Mouse (Mus musculus): ENCODE measurements at regions not wholly inside any gene's neighbourhood (a gene's known extent, or its start where the extent isn't known, plus 50 kb on each side); places are given as distances from the start of the nearest gene placed in this dataset.

- no peaks in the 10 kb centered on the region for H3K27me3 ChIP-seq (ENCODE audit: control insufficient read depth, insufficient read depth, low read length)
- no peaks in the 10 kb centered on the region for H3K4me1 ChIP-seq (ENCODE audit: control insufficient read depth, insufficient read depth, low read length)
- no peak overlapping the region for H3K4me2 ChIP-seq (replicated peaks; ENCODE audit: low read depth, low read length, severe bottlenecking)
- WGBS = 89% methylated on average over 3 of the region's 3 CpGs
- ATAC-seq (ENCODE audit: low FRiP score, low read depth) (no peak), DNase-seq (ENCODE audit: low spot score) (no peak)
- H3K9ac ChIP-seq (ENCODE audit: low read depth, low read length, severe bottlenecking) = no peak overlapping the region
- no peak for TF ChIP-seq POLR2A (IDR thresholded peaks at IDR 0.05; ENCODE audit: borderline replicate concordance, extremely low read depth, insufficient read depth, insufficient read length)
- H3K9me3 ChIP-seq (ENCODE audit: control insufficient read depth, low read length) = no peaks in the 10 kb centered on the region
- no peak overlapping the region for H3K4me3 ChIP-seq (replicated peaks; ENCODE audit: low read length)
- no peaks in the 10 kb centered on the region for H3K36me3 ChIP-seq (ENCODE audit: control insufficient read depth, insufficient read depth, low read length)
- H3K27ac ChIP-seq (replicated peaks; ENCODE audit: low read depth, low read length) = no peak overlapping the region
These were observed 89.1 kb downstream of the 9330182O14Rik start for GRCm38 (mm10) chr15:40223272-40223671.

- no peaks in the 10 kb centered on the region for H3K9me3 ChIP-seq (ENCODE audit: control insufficient read depth, low read length)
- DNase-seq (ENCODE audit: low spot score) (no peak), ATAC-seq (ENCODE audit: low FRiP score, low read depth) (no peak)
- H3K27ac ChIP-seq (replicated peaks; ENCODE audit: low read depth, low read length) = no peak overlapping the region
- H3K36me3 ChIP-seq (ENCODE audit: control insufficient read depth, insufficient read depth, low read length) = no peaks in the 10 kb centered on the region
- H3K9ac ChIP-seq (ENCODE audit: low read depth, low read length, severe bottlenecking) = no peak overlapping the region
- H3K4me1 ChIP-seq (ENCODE audit: control insufficient read depth, insufficient read depth, low read length) = no peaks in the 10 kb centered on the region
- TF ChIP-seq POLR2A (IDR thresholded peaks at IDR 0.05; ENCODE audit: borderline replicate concordance, extremely low read depth, insufficient read depth, insufficient read length) = no peak
- no peak overlapping the region for H3K4me2 ChIP-seq (replicated peaks; ENCODE audit: low read depth, low read length, severe bottlenecking)
- H3K27me3 ChIP-seq (ENCODE audit: control insufficient read depth, insufficient read depth, low read length) = no peaks in the 10 kb centered on the region
- 77% methylated on average over 4 of the region's 4 CpGs for WGBS
- H3K4me3 ChIP-seq (replicated peaks; ENCODE audit: low read length) = no peak overlapping the region
These were observed 107.6 kb downstream of the 9330182O14Rik start for GRCm38 (mm10) chr15:40241764-40242163.

- ATAC-seq (ENCODE audit: low FRiP score, low read depth) = no peak
- Histone ChIP-seq H3K9ac (ENCODE audit: low read depth, low read length, severe bottlenecking) (no peak overlapping the region), H3K4me2 (replicated peaks; ENCODE audit: low read depth, low read length, severe bottlenecking) (no peak overlapping the region)
These were observed 114.8 kb downstream of the 9330182O14Rik start for GRCm38 (mm10) chr15:40248966-40249365.

GRCm38 (mm10) chr15:40259433-40259832, 125.3 kb downstream of the 9330182O14Rik start:
- H3K9ac ChIP-seq (ENCODE audit: low read depth, low read length, severe bottlenecking) = no peak overlapping the region
- no peak for ATAC-seq (ENCODE audit: low FRiP score, low read depth)
- 62% methylated on average over 5 of the region's 5 CpGs for WGBS

More at GRCm38 (mm10) chr15:40248966-40249365, 114.8 kb downstream of the 9330182O14Rik start:
- H3K4me3 ChIP-seq (replicated peaks; ENCODE audit: low read length) = no peak overlapping the region
- 78% methylated on average over 4 of the region's 4 CpGs for WGBS
- H3K27me3 ChIP-seq (ENCODE audit: control insufficient read depth, insufficient read depth, low read length) = no peaks in the 10 kb centered on the region
- H3K27ac ChIP-seq (replicated peaks; ENCODE audit: low read depth, low read length) = no peak overlapping the region
- H3K36me3 ChIP-seq (ENCODE audit: control insufficient read depth, insufficient read depth, low read length) = no peaks in the 10 kb centered on the region
- no peak for TF ChIP-seq POLR2A (IDR thresholded peaks at IDR 0.05; ENCODE audit: borderline replicate concordance, extremely low read depth, insufficient read depth, insufficient read length)
- no peak for DNase-seq (ENCODE audit: low spot score)
- no peaks in the 10 kb centered on the region for H3K4me1 ChIP-seq (ENCODE audit: control insufficient read depth, insufficient read depth, low read length)
- H3K9me3 ChIP-seq (ENCODE audit: control insufficient read depth, low read length) = no peaks in the 10 kb centered on the region

GRCm38 (mm10) chr15:40279021-40279420, 144.9 kb downstream of the 9330182O14Rik start:
- 90% methylated on average over 1 of the region's 1 CpGs for WGBS
- Histone ChIP-seq H3K9me3 (ENCODE audit: control insufficient read depth, low read length) (no peaks in the 10 kb centered on the region), H3K9ac (ENCODE audit: low read depth, low read length, severe bottlenecking) (no peak overlapping the region), H3K4me3 (replicated peaks; ENCODE audit: low read length) (no peak overlapping the region), H3K4me1 (ENCODE audit: control insufficient read depth, insufficient read depth, low read length) (no peaks in the 10 kb centered on the region), H3K4me2 (replicated peaks; ENCODE audit: low read depth, low read length, severe bottlenecking) (no peak overlapping the region), H3K36me3 (ENCODE audit: control insufficient read depth, insufficient read depth, low read length) (no peaks in the 10 kb centered on the region), H3K27ac (replicated peaks; ENCODE audit: low read depth, low read length) (no peak overlapping the region), H3K27me3 (ENCODE audit: control insufficient read depth, insufficient read depth, low read length) (no peaks in the 10 kb centered on the region)
- TF ChIP-seq POLR2A (IDR thresholded peaks at IDR 0.05; ENCODE audit: borderline replicate concordance, extremely low read depth, insufficient read depth, insufficient read length) = no peak
- DNase-seq (ENCODE audit: low spot score) = no peak
- ATAC-seq (ENCODE audit: low FRiP score, low read depth) = no peak

More at GRCm38 (mm10) chr15:40259433-40259832, 125.3 kb downstream of the 9330182O14Rik start:
- Histone ChIP-seq H3K36me3 (ENCODE audit: control insufficient read depth, insufficient read depth, low read length) (no peaks in the 10 kb centered on the region), H3K27me3 (ENCODE audit: control insufficient read depth, insufficient read depth, low read length) (no peaks in the 10 kb centered on the region), H3K9me3 (ENCODE audit: control insufficient read depth, low read length) (no peaks in the 10 kb centered on the region), H3K4me1 (ENCODE audit: control insufficient read depth, insufficient read depth, low read length) (no peaks in the 10 kb centered on the region), H3K27ac (replicated peaks; ENCODE audit: low read depth, low read length) (no peak overlapping the region), H3K4me2 (replicated peaks; ENCODE audit: low read depth, low read length, severe bottlenecking) (no peak overlapping the region), H3K4me3 (replicated peaks; ENCODE audit: low read length) (no peak overlapping the region)
- no peak for DNase-seq (ENCODE audit: low spot score)
- TF ChIP-seq POLR2A (IDR thresholded peaks at IDR 0.05; ENCODE audit: borderline replicate concordance, extremely low read depth, insufficient read depth, insufficient read length) = no peak

- Histone ChIP-seq H3K27ac (replicated peaks; ENCODE audit: low read depth, low read length) (no peak overlapping the region), H3K27me3 (ENCODE audit: control insufficient read depth, insufficient read depth, low read length) (no peaks in the 10 kb centered on the region), H3K4me3 (replicated peaks; ENCODE audit: low read length) (no peak overlapping the region), H3K9me3 (ENCODE audit: control insufficient read depth, low read length) (no peaks in the 10 kb centered on the region), H3K4me1 (ENCODE audit: control insufficient read depth, insufficient read depth, low read length) (no peaks in the 10 kb centered on the region), H3K4me2 (replicated peaks; ENCODE audit: low read depth, low read length, severe bottlenecking) (no peak overlapping the region), H3K9ac (ENCODE audit: low read depth, low read length, severe bottlenecking) (no peak overlapping the region), H3K36me3 (ENCODE audit: control insufficient read depth, insufficient read depth, low read length) (no peaks in the 10 kb centered on the region)
- no peak for TF ChIP-seq POLR2A (IDR thresholded peaks at IDR 0.05; ENCODE audit: borderline replicate concordance, extremely low read depth, insufficient read depth, insufficient read length)
- ATAC-seq (ENCODE audit: low FRiP score, low read depth) = no peak
- DNase-seq (ENCODE audit: low spot score) = no peak
These were observed 146.4 kb downstream of the 9330182O14Rik start for GRCm38 (mm10) chr15:40280551-40280950.

Data from limb, embryonic 14.5 days (tissue).